Mouse (Mus musculus) MEL (cell line): ENCODE results near the gene Casp1. TPM values are rescaled to one million over a fixed set of nuclear protein-coding genes. Genes with fewer than 3 reads are reported as not detected.
A peak's percentile ranks its signal among the peaks of the same experiment; 100 is the strongest.

Experiments used
- DNase-seq: peaks from one replicate; pipeline ENCODE4 v3.0.0; 2011; ENCODE audit warnings: low read depth, low spot score
- H3K27ac ChIP-seq: 2 replicates; pipeline ENCODE4 v1.5.1; 2012; ENCODE audit warnings: low read depth, mild to moderate bottlenecking, control low read depth, low read length, moderate library complexity; ENCODE audit not compliant: control insufficient read depth
- H3K27me3 ChIP-seq, 2 experiments: fragments of 150-350 bp in 1 of 2; sonication (generic) in 1 of 2; 2 replicates each; pipeline ENCODE4 v1.6.1; 2012; ENCODE audit warnings: low read length in 2 of 2, mild to moderate bottlenecking in 2 of 2, improper control_type of control experiment in 1 of 2, moderate library complexity in 1 of 2; ENCODE audit not compliant: insufficient read depth in 2 of 2, control insufficient read depth in 1 of 2
- H3K36me3 ChIP-seq, 2 experiments: 2 replicates each; pipeline ENCODE4 v1.6.1; 2012 to 2014; ENCODE audit warnings: low read length in 2 of 2, improper control_type of control experiment in 1 of 2, inconsistent platforms in 1 of 2, mild to moderate bottlenecking in 1 of 2; ENCODE audit not compliant: insufficient read depth in 2 of 2, control insufficient read depth in 1 of 2
- H3K4me1 ChIP-seq, 2 experiments: fragments of 150-350 bp in 1 of 2; sonication (generic) in 1 of 2; 2 replicates each; pipeline ENCODE4 v1.6.1; 2012; ENCODE audit warnings: low read length in 2 of 2, improper control_type of control experiment in 1 of 2, mild to moderate bottlenecking in 1 of 2; ENCODE audit not compliant: insufficient read depth in 2 of 2, control insufficient read depth in 1 of 2
- H3K4me3 ChIP-seq, 2 experiments: fragments of 150-350 bp in 1 of 2; sonication (generic) in 1 of 2; 2 replicates each; pipeline ENCODE4 v1.5.1; 2012; ENCODE audit warnings: low read depth in 2 of 2, low read length in 2 of 2, mild to moderate bottlenecking in 2 of 2, moderate library complexity in 2 of 2, control low read depth in 1 of 2, improper control_type of control experiment in 1 of 2; ENCODE audit not compliant: control insufficient read depth in 1 of 2, insufficient read depth in 1 of 2
- H3K79me2 ChIP-seq: 2 replicates; pipeline ENCODE4 v1.6.1; 2012; ENCODE audit warnings: mild to moderate bottlenecking, low read length, moderate library complexity; ENCODE audit not compliant: control insufficient read depth, poor library complexity, insufficient read depth
- H3K9ac ChIP-seq: 2 replicates; pipeline ENCODE4 v1.6.1; 2012; ENCODE audit warnings: low read depth, mild to moderate bottlenecking, control low read depth, low read length, moderate library complexity; ENCODE audit not compliant: control insufficient read depth, poor library complexity, severe bottlenecking
- H3K9me3 ChIP-seq: fragments of 150-350 bp; sonication (generic); replicated peaks from 2 replicates; pipeline ENCODE4 v1.6.1; 2012; ENCODE audit warnings: mild to moderate bottlenecking, low read length, improper control_type of control experiment, moderate library complexity; ENCODE audit not compliant: insufficient read depth
- BHLHE40 ChIP-seq: IDR thresholded peaks from 2 replicates; pipeline ENCODE4 v1.6.1; 2012; ENCODE audit warnings: low read depth, mild to moderate bottlenecking, inconsistent platforms, low read length, improper control_type of control experiment, borderline replicate concordance
- CHD1 ChIP-seq: IDR thresholded peaks from 2 replicates; pipeline ENCODE4 v1.6.1; 2012; ENCODE audit warnings: low read depth, mild to moderate bottlenecking, inconsistent platforms, low read length, improper control_type of control experiment
- CHD2 ChIP-seq: IDR thresholded peaks from 2 replicates; pipeline ENCODE4 v1.6.1; 2011; ENCODE audit warnings: low read length, improper control_type of control experiment
- ELF1 ChIP-seq: IDR thresholded peaks from 2 replicates; pipeline ENCODE4 v1.6.1; 2014; ENCODE audit warnings: low read depth, mild to moderate bottlenecking, inconsistent platforms, low read length, improper control_type of control experiment, moderate library complexity
- EP300 ChIP-seq, 2 experiments: IDR thresholded peaks; 2 replicates each; pipeline ENCODE4 v1.6.1; 2011; ENCODE audit warnings: improper control_type of control experiment in 2 of 2, low read length in 2 of 2, low read depth in 1 of 2, mild to moderate bottlenecking in 1 of 2
- ETS1 ChIP-seq: IDR thresholded peaks from 2 replicates; pipeline ENCODE4 v1.6.1; 2012; ENCODE audit warnings: low read depth, mild to moderate bottlenecking, inconsistent platforms, low read length, improper control_type of control experiment, moderate library complexity
- GATA1 ChIP-seq: IDR thresholded peaks from 2 replicates; pipeline ENCODE4 v1.6.1; 2011; ENCODE audit warnings: low read depth, low read length, improper control_type of control experiment
- HCFC1 ChIP-seq: IDR thresholded peaks from 2 replicates; pipeline ENCODE4 v1.6.1; 2012; ENCODE audit warnings: low read depth, mild to moderate bottlenecking, inconsistent platforms, low read length, improper control_type of control experiment, moderate library complexity
- JUND ChIP-seq: IDR thresholded peaks from 2 replicates; pipeline ENCODE4 v1.6.1; 2011; ENCODE audit warnings: low read depth, mild to moderate bottlenecking, improper control_type of control experiment, low read length
- KAT2A ChIP-seq: conservative IDR thresholded peaks from 2 replicates; pipeline ENCODE4 v1.6.1; 2012; ENCODE audit warnings: low read depth, low read length, improper control_type of control experiment, inconsistent platforms
- MAFK ChIP-seq: IDR thresholded peaks from 2 replicates; pipeline ENCODE4 v1.6.1; 2011; ENCODE audit warnings: low read depth, mild to moderate bottlenecking, low read length, improper control_type of control experiment, borderline replicate concordance
- MYB ChIP-seq: IDR thresholded peaks from 2 replicates; pipeline ENCODE4 v1.6.1; 2011; ENCODE audit warnings: mild to moderate bottlenecking, low read depth, low read length, improper control_type of control experiment
- POLR2AphosphoS2 ChIP-seq: IDR thresholded peaks from 2 replicates; pipeline ENCODE4 v1.6.1; 2011; ENCODE audit warnings: low read length, improper control_type of control experiment
- POLR2AphosphoS5 ChIP-seq: IDR thresholded peaks from 2 replicates; pipeline ENCODE4 v1.6.1; 2012; ENCODE audit warnings: low read depth, borderline replicate concordance, mild to moderate bottlenecking, inconsistent platforms, low read length, moderate library complexity, mixed read lengths
- RCOR1 ChIP-seq: IDR thresholded peaks from 2 replicates; pipeline ENCODE4 v1.6.1; 2012; ENCODE audit warnings: low read depth, mild to moderate bottlenecking, inconsistent platforms, low read length, improper control_type of control experiment
- SIN3A ChIP-seq: IDR thresholded peaks from 2 replicates; pipeline ENCODE4 v1.6.1; 2012; ENCODE audit warnings: low read length, improper control_type of control experiment, inconsistent platforms
- TAL1 ChIP-seq: IDR thresholded peaks from 2 replicates; pipeline ENCODE4 v1.6.1; 2012; ENCODE audit warnings: mild to moderate bottlenecking, inconsistent platforms, low read length, moderate library complexity, mixed read lengths
- TCF12 ChIP-seq: IDR thresholded peaks from 2 replicates; pipeline ENCODE4 v1.6.1; 2014; ENCODE audit warnings: low read depth, mild to moderate bottlenecking, inconsistent platforms, low read length, improper control_type of control experiment, moderate library complexity
- UBTF ChIP-seq: IDR thresholded peaks from 2 replicates; pipeline ENCODE4 v1.6.1; 2012; ENCODE audit warnings: low read depth, mild to moderate bottlenecking, inconsistent platforms, low read length, improper control_type of control experiment, moderate library complexity, borderline replicate concordance; ENCODE audit not compliant: insufficient read depth
- ZC3H11A ChIP-seq: IDR thresholded peaks from 2 replicates; pipeline ENCODE4 v1.6.1; 2012; ENCODE audit warnings: low read depth, mild to moderate bottlenecking, inconsistent platforms, low read length, improper control_type of control experiment
- ZNF384 ChIP-seq: IDR thresholded peaks from 2 replicates; pipeline ENCODE4 v1.6.1; 2012; ENCODE audit warnings: low read depth, mild to moderate bottlenecking, inconsistent platforms, low read length, improper control_type of control experiment
- polyA plus RNA-seq, 2 experiments: library from polyadenylated mRNA; stranded (reverse) in 1 of 2; unstranded in 1 of 2; fragments of >175 nt in 1 of 2; fragments of >200 nt in 1 of 2; gene quantifications; 2 replicates each; pipeline versions ENCODE4 v1.2.1 to v1.2.4; 2012; ENCODE audit warnings: low replicate concordance in 2 of 2, low read depth in 1 of 2; ENCODE audit not compliant: insufficient read length in 2 of 2, insufficient read depth in 1 of 2, missing spikeins in 1 of 2
- total RNA-seq: library from RNA; depleted of rRNA; stranded (reverse); fragments of 300-350 nt; gene quantifications from 2 replicates; pipeline ENCODE4 v1.2.3, GENCODE M21; 2012

Gene Casp1
- total and polyA plus RNA-seq, 3 experiments = 0.17 to 0.73 TPM; not detected in 1

- Histone ChIP-seq H3K27ac (no peak overlapping the region), H3K36me3 (peaks cover 0 to 6% of the 10 kb centered on the region in 2 experiments; a peak in 2 of 4 replicates), H3K79me2 (no peaks in the 10 kb centered on the region), H3K9me3 (no peaks in the 10 kb centered on the region), H3K4me3 (no peak overlapping the region), H3K9ac (no peak overlapping the region), H3K4me1 (no peaks in the 10 kb centered on the region; a peak in 1 of 4 replicates), H3K27me3 (no peaks in the 10 kb centered on the region)
- peak; percentile 62 for TF ChIP-seq ETS1
- TF ChIP-seq ZNF384 = no peak
- TF ChIP-seq KAT2A = 0 out of 2 replicates have a peak, but pooled peaks have one; percentile 34
- TF ChIP-seq TCF12 = peak; percentile 97
- TF ChIP-seq TAL1 = peak; percentile 76
- 0 out of 2 replicates have a peak, but pooled peaks have one; percentile 24 for TF ChIP-seq ELF1
- no peak for TF ChIP-seq UBTF
- TF ChIP-seq EP300 (IDR thresholded peaks at IDR 0.05; ENCODE audit: low read depth in 1 of 2, low read length in 2 of 2) = peak; percentile 96 to 97
- peak; percentile 50; the same call in 1 of the 2 replicates for TF ChIP-seq SIN3A
- TF ChIP-seq RCOR1 = peak; percentile 96
- no peak for TF ChIP-seq CHD1
- TF ChIP-seq JUND = 0 out of 2 replicates have a peak, but pooled peaks have one; percentile 58
- no peak for TF ChIP-seq CHD2
- peak; percentile 60; the same call in 1 of the 2 replicates for TF ChIP-seq MAFK
- no peak for TF ChIP-seq HCFC1
- TF ChIP-seq GATA1 = peak; percentile 96
- TF ChIP-seq ZC3H11A = no peak
- 0 out of 2 replicates have a peak, but pooled peaks have one; percentile 30 for TF ChIP-seq MYB
- no peak for TF ChIP-seq POLR2AphosphoS5
- peak; percentile 86 for DNase-seq
Measured at GRCm38 (mm10) chr9:5343092-5343491, 44.8 kb downstream of the Casp1 start.

- no peaks in the 10 kb centered on the region for H3K9me3 ChIP-seq
Measured at GRCm38 (mm10) chr9:5344090-5344489, 45.8 kb downstream of the Casp1 start.

More at GRCm38 (mm10) chr9:5344090-5344489, 45.8 kb downstream of the Casp1 start:
- peaks cover 0 to 6% of the 10 kb centered on the region in 2 experiments; a peak in 2 of 4 replicates for H3K36me3 ChIP-seq
- TF ChIP-seq MYB (no peak), GATA1 (no peak), BHLHE40 (no peak), POLR2AphosphoS2 (no peak), ZNF384 (no peak)
- no peak overlapping the region for H3K27ac ChIP-seq
- no peaks in the 10 kb centered on the region for H3K27me3 ChIP-seq
- no peaks in the 10 kb centered on the region; a peak in 1 of 4 replicates for H3K4me1 ChIP-seq
- H3K9ac ChIP-seq = no peak overlapping the region
- no peak overlapping the region for H3K4me3 ChIP-seq
- no peak for DNase-seq
- H3K79me2 ChIP-seq = no peaks in the 10 kb centered on the region
